Mouse (Mus musculus): ENCODE data around the gene Rccd1.

Rccd1 gene

GRCm38 (mm10) chr7:80324043-80324815 lies at the start of gene Rccd1:
Rccd1 (minus strand) TSS chr7:80324454.
- peak; percentile 97 for DNase-seq

- DNase-seq = no peak
Observed at GRCm38 (mm10) chr7:80373850-80374249, 49.6 kb upstream of the Rccd1 start.

GRCm38 (mm10) chr7:80373352-80373751 lies 49.1 kb upstream of the Rccd1 start:
- DNase-seq = no peak

DNA sequence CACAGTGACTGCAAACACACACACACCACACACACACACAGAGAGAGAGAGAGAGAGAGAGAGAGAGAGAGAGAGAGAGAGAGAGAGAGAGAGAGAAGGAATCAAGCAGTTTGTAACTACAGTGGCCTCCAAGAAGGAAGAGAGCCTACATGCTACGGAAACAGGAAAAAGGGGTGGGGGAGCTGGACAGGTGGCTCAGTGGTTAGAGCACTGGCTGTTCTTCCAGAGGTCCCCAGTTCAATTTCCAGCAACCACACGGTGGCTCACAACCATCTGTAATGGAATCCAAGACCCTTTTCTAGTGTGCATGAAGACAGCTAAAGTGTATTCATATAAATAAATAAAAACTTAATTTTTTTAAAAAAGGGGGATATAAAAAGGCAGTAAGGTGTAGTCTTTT lies 48.4 kb upstream of the Rccd1 start:
- no peak for DNase-seq

GRCm38 (mm10) chr7:80372166-80372565 lies 47.9 kb upstream of the Rccd1 start:
- no peak for DNase-seq

GRCm38 (mm10) chr7:80371041-80371751 lies 46.9 kb upstream of the Rccd1 start, which contains the start of gene Man2a2:
Man2a2 (minus strand) TSS chr7:80371375.
- DNase-seq = no peak

GRCm38 (mm10) chr7:80370649-80371040 lies 46.4 kb upstream of the Rccd1 start:
- DNase-seq = peak; percentile 94

- DNase-seq = no peak
Observed at GRCm38 (mm10) chr7:80369967-80370431, 45.7 kb upstream of the Rccd1 start.

- DNase-seq = peak; percentile 77
Observed at GRCm38 (mm10) chr7:80369461-80369860, 45.2 kb upstream of the Rccd1 start.

GRCm38 (mm10) chr7:80368635-80369421 lies 44.6 kb upstream of the Rccd1 start:
- DNase-seq = no peak

DNA sequence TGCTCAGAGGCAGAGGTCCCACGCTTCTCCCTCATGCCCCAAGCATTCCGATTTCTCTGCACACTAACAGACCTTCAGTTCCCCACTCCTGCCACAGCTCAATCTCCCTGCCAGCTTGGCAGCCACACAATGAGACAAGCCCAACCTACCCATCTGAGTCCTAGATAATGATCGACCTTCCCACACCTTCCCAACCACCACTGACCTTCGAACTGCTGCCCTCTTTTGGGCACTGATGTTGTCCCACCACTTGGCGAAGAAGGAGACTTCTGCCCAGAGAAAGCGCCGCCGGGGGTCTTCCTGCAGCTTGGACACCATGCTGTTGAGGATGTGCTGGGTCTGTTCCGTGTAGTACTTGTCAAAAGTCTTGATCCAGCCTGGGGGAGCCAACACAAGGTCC lies 43.8 kb upstream of the Rccd1 start:
- no peak for DNase-seq

- no peak for DNase-seq
Observed at GRCm38 (mm10) chr7:80367232-80367631, 43.0 kb upstream of the Rccd1 start.

- no peak for DNase-seq
Observed at GRCm38 (mm10) chr7:80365759-80366158, 41.5 kb upstream of the Rccd1 start.

- no peak for DNase-seq
Observed at GRCm38 (mm10) chr7:80360435-80360834, 36.2 kb upstream of the Rccd1 start.

- no peak for DNase-seq
Observed at GRCm38 (mm10) chr7:80358039-80358438, 33.8 kb upstream of the Rccd1 start.

DNA sequence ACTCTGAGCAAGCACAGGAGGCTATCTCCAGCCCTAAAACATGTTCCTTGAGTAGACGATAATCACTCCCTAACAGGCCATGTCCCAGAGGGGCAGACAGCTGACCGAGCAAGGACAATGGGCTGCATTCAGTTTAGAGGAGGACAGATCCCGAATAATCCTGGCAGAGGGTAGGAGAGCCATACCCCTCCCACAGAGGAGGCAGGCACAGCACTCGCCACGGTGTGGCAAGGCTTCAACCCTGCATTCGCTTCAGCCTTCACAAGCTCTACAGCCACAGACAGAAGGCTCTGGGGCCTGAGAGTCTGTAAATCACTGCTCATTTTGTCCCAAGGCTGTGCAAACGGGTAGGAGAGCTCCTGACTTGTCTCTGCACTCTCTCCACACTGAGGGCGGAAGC lies 32.9 kb upstream of the Rccd1 start:
- DNase-seq = no peak

DNA sequence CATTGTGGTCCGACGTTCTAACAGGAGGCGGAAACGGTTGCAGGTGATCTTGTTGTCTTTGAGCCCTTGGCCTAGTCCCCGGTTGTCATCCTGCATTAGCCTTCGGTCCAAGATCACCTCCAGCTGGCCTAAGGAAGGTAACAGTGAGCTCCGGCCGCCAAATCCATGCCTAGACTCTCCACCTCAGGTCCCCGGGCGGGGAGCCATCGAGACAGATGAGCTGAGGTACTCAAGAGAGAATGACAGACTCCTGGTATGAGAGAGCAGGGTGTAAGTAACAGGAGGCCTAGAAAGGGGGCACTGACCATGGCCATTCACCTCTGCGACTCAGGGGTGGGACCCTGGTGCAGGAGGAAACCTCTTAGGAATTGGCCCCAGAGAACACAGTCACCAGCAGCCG lies 32.1 kb upstream of the Rccd1 start:
- DNase-seq = peak; percentile 64

- no peak for DNase-seq
Observed at GRCm38 (mm10) chr7:80352920-80353319, 28.7 kb upstream of the Rccd1 start.

DNA sequence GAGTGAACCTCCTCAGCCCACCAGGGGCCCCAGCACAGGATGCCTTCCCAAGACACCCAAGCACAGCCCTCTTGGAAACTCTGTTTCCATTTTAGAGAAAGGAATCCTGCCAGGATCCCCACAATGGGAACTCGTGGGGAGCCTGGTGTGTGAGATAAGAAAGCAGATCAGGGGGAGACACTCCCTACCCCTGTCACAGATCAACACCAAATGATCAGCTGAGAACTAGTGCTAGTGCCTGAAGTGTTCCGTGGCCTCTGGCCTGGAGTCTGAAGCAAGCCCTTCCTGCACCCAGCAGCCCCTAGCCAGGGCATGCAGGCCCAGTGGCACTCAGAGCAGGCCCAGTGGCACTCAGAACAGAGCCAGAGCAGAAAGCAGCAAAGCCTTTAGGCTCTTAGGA lies 26.6 kb upstream of the Rccd1 start:
- no peak for DNase-seq

DNA sequence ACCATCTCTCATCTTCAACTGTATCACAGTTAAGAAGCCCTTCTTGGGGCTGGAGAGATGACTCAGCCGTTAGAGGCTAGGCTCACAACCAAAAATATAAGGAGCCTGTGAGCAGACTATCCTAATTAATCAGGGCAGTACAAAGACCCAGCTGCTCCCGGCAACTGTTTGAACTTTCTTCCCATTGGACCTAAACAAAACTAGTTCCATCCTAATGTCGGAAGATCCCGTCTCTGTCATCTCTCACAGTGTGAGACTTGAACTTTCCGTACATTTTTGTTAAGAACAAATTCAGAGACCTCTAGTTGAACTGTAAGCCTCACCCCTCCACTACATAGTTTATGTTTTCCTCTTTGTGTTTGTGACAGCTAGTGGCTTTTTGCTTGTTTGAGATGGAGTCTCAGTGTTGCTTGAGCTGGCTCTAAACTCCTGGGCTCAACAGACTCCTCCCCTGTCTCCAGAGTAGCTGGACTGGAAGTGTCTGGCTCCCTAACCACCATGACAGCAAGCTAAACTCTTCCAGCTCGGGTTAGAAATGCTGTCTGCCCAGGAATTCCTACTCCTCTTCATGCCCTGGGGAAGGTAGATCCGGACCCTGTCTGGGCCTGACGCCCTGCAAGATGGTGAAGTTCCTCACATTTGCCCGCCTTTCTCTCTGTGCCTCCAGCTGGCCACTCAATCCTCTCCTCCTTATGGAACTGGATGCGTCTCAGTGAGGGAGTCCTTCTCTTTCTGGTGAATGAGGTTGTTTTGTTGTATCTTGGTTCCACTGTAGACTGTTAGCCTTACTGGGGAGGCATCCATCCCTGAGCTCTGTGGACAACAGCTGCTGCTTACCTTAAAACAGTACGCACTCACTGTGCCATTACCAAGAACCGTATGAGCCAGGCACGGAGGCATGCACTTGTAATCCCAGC lies 23.7 kb upstream of the Rccd1 start:
- no peak for DNase-seq

DNA sequence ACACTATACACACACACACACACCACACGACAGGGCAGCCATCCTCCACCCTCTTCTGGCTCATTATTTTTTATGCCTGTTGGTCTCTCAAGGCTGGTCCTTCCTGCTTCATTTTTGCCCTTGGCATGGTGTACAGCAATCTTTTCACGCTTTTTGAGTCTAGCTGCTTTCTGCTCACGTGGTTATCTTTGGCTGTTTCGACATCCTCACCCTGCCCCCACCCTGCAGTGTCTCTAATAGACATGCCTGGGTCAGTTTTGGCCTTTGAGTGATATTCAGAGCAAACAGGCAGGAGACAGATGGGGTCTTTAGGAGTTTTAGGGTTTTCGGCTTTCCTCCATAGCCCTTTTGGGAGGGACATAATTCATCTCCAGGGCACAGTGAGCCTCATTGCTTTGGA lies 22.6 kb upstream of the Rccd1 start:
- DNase-seq = peak; percentile 22

GRCm38 (mm10) chr7:80346173-80346572 lies 21.9 kb upstream of the Rccd1 start:
- no peak for DNase-seq
